Mouse (Mus musculus) thymus, adult 18-20 months (tissue): ENCODE data around the gene Gm609.
"Not testable (repeated sequence)": the region's sequence is repeated elsewhere in the genome, so short reads cannot be mapped to it uniquely, and the experiment has no call there.

Source experiments
- DNase-seq, 2 experiments: peaks; one replicate each; pipeline ENCODE4 v3.0.0; 2022; ENCODE audit warnings: mixed read lengths in 2 of 2

Gene Gm609

GRCm38 (mm10) chr16:45492927-45493326, at the start of gene Gm609:
Gene Gm609, minus strand, starts transcription at chr16:45492969.
- no peak for DNase-seq

- DNase-seq: no peak
Measured at GRCm38 (mm10) chr16:45542108-45542507, 49.3 kb upstream of the Gm609 start.

- not testable (repeated sequence) for DNase-seq
Measured at GRCm38 (mm10) chr16:45538342-45538741, 45.6 kb upstream of the Gm609 start.

GRCm38 (mm10) chr16:45535009-45535408, 42.2 kb upstream of the Gm609 start, which contains the start of gene Slc9c1:
Gene Slc9c1, plus strand, starts transcription at chr16:45535309.
- DNase-seq: no peak

GRCm38 (mm10) chr16:45531950-45532349, 39.2 kb upstream of the Gm609 start, which contains the start of gene Gm17783:
Gene Gm17783, minus strand, starts transcription at chr16:45532050.
- DNase-seq: no peak

- DNase-seq: no peak
Measured at GRCm38 (mm10) chr16:45525551-45525950, 32.8 kb upstream of the Gm609 start.

GRCm38 (mm10) chr16:45495326-45495725, 2.6 kb upstream of the Gm609 start:
- DNase-seq: no peak

GRCm38 (mm10) chr16:45476991-45477390, 15.8 kb downstream of the Gm609 start:
- DNase-seq: no peak

GRCm38 (mm10) chr16:45471836-45472235, 20.9 kb downstream of the Gm609 start:
- DNase-seq: not testable (repeated sequence)

GRCm38 (mm10) chr16:45454762-45455161, 38.0 kb downstream of the Gm609 start:
- no peak for DNase-seq

- DNase-seq: no peak
Measured at GRCm38 (mm10) chr16:45437230-45437739, 55.5 kb downstream of the Gm609 start.

- no peak for DNase-seq
Measured at GRCm38 (mm10) chr16:45435591-45435990, 57.2 kb downstream of the Gm609 start.

GRCm38 (mm10) chr16:45427651-45428050, 65.1 kb downstream of the Gm609 start:
- no peak for DNase-seq

- no peak for DNase-seq
Measured at GRCm38 (mm10) chr16:45413497-45413896, 79.3 kb downstream of the Gm609 start.

GRCm38 (mm10) chr16:45409064-45409446, 83.7 kb downstream of the Gm609 start:
- not testable (repeated sequence) for DNase-seq

GRCm38 (mm10) chr16:45408425-45409063, 84.2 kb downstream of the Gm609 start, which contains the start of gene Cd200:
Gene Cd200, minus strand, starts transcription at chr16:45409053.
- peak; percentile 50 to 60 for DNase-seq

- no peak for DNase-seq
Measured at GRCm38 (mm10) chr16:45407645-45408400, 84.9 kb downstream of the Gm609 start.

- DNase-seq: no peak
Measured at GRCm38 (mm10) chr16:45407091-45407490, 85.7 kb downstream of the Gm609 start.

- no peak for DNase-seq
Measured at GRCm38 (mm10) chr16:45402951-45403350, 89.8 kb downstream of the Gm609 start.

- no peak for DNase-seq
Measured at GRCm38 (mm10) chr16:45402036-45402435, 90.7 kb downstream of the Gm609 start.

GRCm38 (mm10) chr16:45399947-45400555, 92.7 kb downstream of the Gm609 start:
- DNase-seq: no peak

- DNase-seq: no peak
Measured at GRCm38 (mm10) chr16:45399411-45399810, 93.4 kb downstream of the Gm609 start.

GRCm38 (mm10) chr16:45397440-45397839, 95.3 kb downstream of the Gm609 start:
- no peak for DNase-seq
